Mouse (Mus musculus): Measurements from ENCODE around the gene Cdkn2d.

- TF ChIP-seq POLR2A (IDR thresholded peaks at IDR 0.05; ENCODE audit: low read depth, low read length): no peak
- no peak for TF ChIP-seq CTCF (conservative IDR thresholded peaks at IDR 0.05; ENCODE audit: insufficient read depth, insufficient read length, low read depth, low read length)
Measured at GRCm38 (mm10) chr9:21287571-21288402, 3.4 kb downstream of the Cdkn2d start, which contains the start of gene Kri1.

Measured in kidney, adult 2 months (tissue).